Mouse (Mus musculus) heart, postnatal 0 days (tissue): Measurements from ENCODE around the gene St13. TPM values are rescaled to one million over a fixed set of nuclear protein-coding genes. Genes with fewer than 3 reads are reported as not detected.
"Not testable (repeated sequence)": the region's sequence is repeated elsewhere in the genome, so short reads cannot be mapped to it uniquely, and the experiment has no call there.

ENCODE experiments used
- ATAC-seq: fragments of 200-750 bp; cut with Nextera tagmentation; 2 replicates; pipeline ENCODE4 v1.8.0; 2017; ENCODE audit warnings: low read depth, moderate number of reproducible peaks, moderate library complexity; ENCODE audit not compliant: insufficient read depth
- DNase-seq: peaks from one replicate; pipeline ENCODE4 v3.0.0-alpha.2; 2016; ENCODE audit warnings: low spot score
- H3K27ac ChIP-seq: fragments of 300-500 bp; sonication (generic); 2 replicates; pipeline ENCODE4 v1.5.1; 2014; ENCODE audit warnings: low read depth, mild to moderate bottlenecking
- H3K27me3 ChIP-seq: fragments of 300-500 bp; sonication (generic); 2 replicates; pipeline ENCODE4 v1.6.1; 2014; ENCODE audit warnings: low read length, mixed read lengths; ENCODE audit not compliant: control insufficient read depth, insufficient read depth
- H3K36me3 ChIP-seq: fragments of 300-500 bp; sonication (generic); replicated peaks from 2 replicates; pipeline ENCODE4 v1.6.1; 2014; ENCODE audit warnings: low read length, mixed read lengths; ENCODE audit not compliant: control insufficient read depth, insufficient read depth
- H3K4me1 ChIP-seq: fragments of 300-500 bp; sonication (generic); 2 replicates; pipeline ENCODE4 v1.6.1; 2014; ENCODE audit warnings: antibody characterized with exemption; ENCODE audit not compliant: control insufficient read depth, insufficient read depth
- H3K4me2 ChIP-seq: fragments of 300-500 bp; sonication (generic); 2 replicates; pipeline ENCODE4 v1.6.1; 2014; ENCODE audit warnings: low read depth, mild to moderate bottlenecking, low read length, moderate library complexity
- H3K4me3 ChIP-seq: fragments of 300-500 bp; sonication (generic); 2 replicates; pipeline ENCODE4 v1.5.1; 2014; ENCODE audit warnings: low read depth, low read length
- H3K9ac ChIP-seq: fragments of 300-500 bp; sonication (generic); replicated peaks from 2 replicates; pipeline ENCODE4 v1.6.1; 2014; ENCODE audit warnings: low read depth, low read length, mixed read lengths
- H3K9me3 ChIP-seq: fragments of 300-500 bp; sonication (generic); replicated peaks from 2 replicates; pipeline ENCODE4 v1.6.1; 2016; ENCODE audit warnings: low read length; ENCODE audit not compliant: control insufficient read depth
- CTCF ChIP-seq: IDR thresholded peaks from 2 replicates; pipeline ENCODE4 v1.5.1; 2016; ENCODE audit warnings: antibody characterized with exemption, control low read depth, low read depth
- EP300 ChIP-seq: IDR thresholded peaks from 2 replicates; pipeline ENCODE4 v1.6.1; 2016; ENCODE audit warnings: antibody characterized with exemption, low read depth
- whole genome bisulfite sequencing: fragments of 180-500 bp; shearing (Covaris S2); extraction: QIAGEN DNeasy Blood & Tissue Kit; methylation state at CpG from one replicate; pipeline ENCODE4 v1.1.7; 2014; 5-methylcytosine and 5-hydroxymethylcytosine counted together
- polyA plus RNA-seq: library from polyadenylated mRNA; unstranded; fragments of >200 nt; fragmentation: Nextera tagmentation; extraction: Ambion mirVana; gene quantifications from 2 replicates; pipeline ENCODE4 v1.2.1, GENCODE M21; 2015
- total RNA-seq: library from RNA; depleted of rRNA; stranded (reverse); fragments of >200 nt; gene quantifications from 2 replicates; pipeline ENCODE4 v1.2.3, GENCODE M21; 2014; ENCODE audit warnings: low replicate concordance

The St13 gene
- total and polyA plus RNA-seq, 2 experiments from 2014 or later = 52.8 to 85.4 TPM

DNA sequence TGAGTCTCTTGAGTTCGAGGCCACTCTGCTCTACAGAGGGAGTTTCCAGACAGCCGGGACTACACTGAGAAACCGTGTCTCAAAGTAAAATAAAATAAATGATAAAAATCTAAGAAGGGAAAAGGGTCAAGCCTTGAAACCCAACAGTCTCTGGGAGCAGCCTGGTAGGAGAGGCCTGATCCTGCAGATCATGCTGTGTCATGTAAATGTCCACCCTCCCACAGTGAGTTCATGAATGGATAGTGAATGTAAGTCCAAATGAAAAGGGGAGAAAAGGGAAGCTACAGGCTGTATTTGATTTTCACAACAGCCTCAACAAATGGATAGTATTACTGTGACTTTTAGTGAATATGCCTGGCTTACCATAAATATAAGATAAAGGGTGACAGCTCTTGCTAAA, 25.4 kb upstream of the St13 start:
- Histone ChIP-seq H3K9ac (no peak overlapping the region), H3K4me1 (no peaks in the 10 kb centered on the region), H3K36me3 (peaks cover 11% of the 10 kb centered on the region), H3K27ac (no peak overlapping the region), H3K27me3 (no peaks in the 10 kb centered on the region), H3K9me3 (no peaks in the 10 kb centered on the region), H3K4me3 (no peak overlapping the region), H3K4me2 (no peak overlapping the region)
- WGBS = 84% methylated on average over 3 of the region's 3 CpGs
- TF ChIP-seq EP300 (no peak), CTCF (no peak)
- no peak for ATAC-seq
- DNase-seq = no peak

DNA sequence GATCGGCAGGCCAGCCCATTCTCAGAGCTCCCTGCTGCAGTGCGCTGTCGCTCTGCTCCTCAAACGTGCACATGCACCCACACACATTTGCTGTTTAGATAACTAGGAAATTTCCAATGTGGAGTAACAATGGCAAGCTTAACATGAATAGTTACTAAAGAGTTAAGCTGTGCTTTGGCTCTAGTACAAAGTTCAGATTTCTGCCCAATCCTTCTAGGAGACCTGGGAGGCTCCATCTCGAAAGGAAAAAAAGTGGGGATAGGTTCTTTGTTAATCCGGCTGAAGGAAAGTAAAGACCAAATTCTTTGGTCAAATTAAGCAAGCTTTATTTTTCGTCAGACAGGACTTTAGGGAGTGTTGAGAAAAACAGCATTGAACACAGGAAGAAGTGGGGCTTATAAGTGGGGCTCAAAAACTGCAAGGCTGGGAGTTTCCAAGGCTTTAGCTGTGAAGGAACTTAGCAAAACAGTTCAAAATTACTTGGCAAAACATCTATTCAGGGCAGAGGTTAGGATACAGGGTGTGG, 22.3 kb upstream of the St13 start:
- H3K36me3 ChIP-seq = peaks cover 5% of the 10 kb centered on the region
- H3K9me3 ChIP-seq = no peaks in the 10 kb centered on the region
- no peaks in the 10 kb centered on the region for H3K27me3 ChIP-seq
- H3K4me2 ChIP-seq = no peak overlapping the region
- no peak for TF ChIP-seq EP300
- no peak for TF ChIP-seq CTCF
- ATAC-seq (no peak), DNase-seq (no peak)
- H3K9ac ChIP-seq = no peak overlapping the region
- no peaks in the 10 kb centered on the region for H3K4me1 ChIP-seq
- H3K27ac ChIP-seq = no peak overlapping the region
- H3K4me3 ChIP-seq = no peak overlapping the region
- WGBS = 74% methylated on average over 7 of the region's 7 CpGs

DNA sequence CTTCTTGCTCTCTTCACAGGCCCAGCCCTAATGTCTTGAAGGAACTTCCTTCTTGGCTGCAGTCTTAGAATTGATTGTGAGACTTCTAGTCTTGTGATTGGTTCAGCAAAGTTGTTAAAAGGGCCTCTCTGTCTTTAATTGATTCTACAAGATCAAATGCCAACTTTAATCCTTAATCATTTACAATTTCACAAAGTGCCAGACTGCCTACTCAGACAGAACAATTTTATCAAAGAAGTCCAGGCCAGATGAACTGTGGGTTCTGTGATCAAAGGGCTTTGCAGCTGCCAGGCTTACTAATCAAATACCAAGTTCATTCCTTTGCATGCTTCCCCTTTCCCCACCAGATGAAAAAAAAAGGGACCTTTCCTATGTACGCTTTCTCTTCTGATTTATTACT, 21.6 kb upstream of the St13 start:
- no peak for ATAC-seq

DNA sequence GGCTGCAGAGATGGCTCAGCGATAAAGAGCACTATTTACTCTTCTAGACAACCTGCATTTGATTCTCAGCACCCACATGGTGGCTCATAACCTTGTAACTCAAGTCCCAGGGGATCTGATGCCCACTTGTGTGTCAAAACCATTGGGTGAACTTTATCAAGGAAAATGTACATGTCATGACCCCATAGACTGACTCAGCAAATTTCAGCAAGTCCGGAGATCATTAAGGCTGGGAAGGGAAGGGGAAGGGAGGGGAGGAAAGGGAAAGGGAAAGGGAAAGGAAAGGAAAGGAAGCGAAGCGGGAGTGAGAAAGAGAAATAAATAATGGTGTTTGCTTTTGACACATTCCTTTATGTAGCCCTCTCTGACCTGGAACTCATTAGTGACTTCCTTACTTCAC, 18.2 kb upstream of the St13 start:
- H3K4me1 ChIP-seq = 0 out of 2 replicates have a peak, but pooled peaks cover 4% of the 10 kb centered on the region
- no peak overlapping the region for H3K9ac ChIP-seq
- H3K27me3 ChIP-seq = no peaks in the 10 kb centered on the region
- no peaks in the 10 kb centered on the region for H3K9me3 ChIP-seq
- H3K27ac ChIP-seq = no peak overlapping the region
- TF ChIP-seq EP300 = no peak
- TF ChIP-seq CTCF = no peak
- H3K36me3 ChIP-seq = 0 out of 2 replicates have a peak, but pooled peaks cover 3% of the 10 kb centered on the region
- no peak overlapping the region for H3K4me2 ChIP-seq
- DNase-seq (no peak), ATAC-seq (no peak)
- no peak overlapping the region for H3K4me3 ChIP-seq
- WGBS = 93% methylated on average over 4 of the region's 4 CpGs

More for the DNA sequence above, 21.6 kb upstream of the St13 start:
- DNase-seq = no peak
- Histone ChIP-seq H3K4me2 (no peak overlapping the region), H3K27ac (no peak overlapping the region), H3K4me1 (0 out of 2 replicates have a peak, but pooled peaks cover 4% of the 10 kb centered on the region), H3K36me3 (0 out of 2 replicates have a peak, but pooled peaks cover 3% of the 10 kb centered on the region), H3K9ac (no peak overlapping the region), H3K9me3 (no peaks in the 10 kb centered on the region), H3K27me3 (no peaks in the 10 kb centered on the region), H3K4me3 (no peak overlapping the region)
- 88% methylated on average over 1 of the region's 1 CpGs for WGBS
- TF ChIP-seq CTCF = no peak

DNA sequence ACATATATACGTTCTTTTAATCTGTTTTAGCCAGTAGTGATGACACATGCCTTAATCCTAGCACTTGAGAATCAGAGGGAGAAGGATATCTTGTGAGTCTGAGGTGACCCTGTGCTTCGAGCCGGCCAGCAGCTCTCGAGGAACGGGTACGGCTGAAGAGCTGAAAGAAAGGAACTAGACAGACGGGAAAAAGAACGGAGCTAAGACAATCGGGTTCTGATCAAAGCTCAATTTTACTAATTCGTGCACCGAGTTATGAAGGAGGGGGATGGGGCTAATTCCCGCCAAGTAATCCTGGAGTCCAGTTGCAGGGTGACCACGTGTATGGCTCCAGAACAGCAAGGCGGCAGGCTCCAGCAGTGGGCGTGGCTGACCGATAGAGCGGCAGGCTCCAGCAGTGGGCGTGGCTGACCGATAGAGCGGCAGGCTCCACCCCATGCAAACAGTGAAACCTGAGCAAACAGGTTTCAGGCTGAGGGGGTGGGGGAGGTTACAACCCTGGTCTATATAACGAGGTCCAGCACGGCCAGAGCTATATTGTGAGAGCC, 17.0 kb upstream of the St13 start:
- not testable (repeated sequence) for H3K27me3 ChIP-seq, H3K9me3 ChIP-seq, H3K4me1 ChIP-seq, H3K27ac ChIP-seq, H3K36me3 ChIP-seq, H3K9ac ChIP-seq
- DNase-seq (peak; percentile 15), ATAC-seq (peak; percentile 91)
- WGBS = 4% methylated on average over 22 of the region's 22 CpGs
- TF ChIP-seq CTCF = 0 out of 2 replicates have a peak, but pooled peaks have one; percentile 7
- H3K4me2 ChIP-seq = peak overlapping the region; percentile 52
- peak overlapping the region; percentile 13; the same call in 1 of the 2 replicates for H3K4me3 ChIP-seq

DNA sequence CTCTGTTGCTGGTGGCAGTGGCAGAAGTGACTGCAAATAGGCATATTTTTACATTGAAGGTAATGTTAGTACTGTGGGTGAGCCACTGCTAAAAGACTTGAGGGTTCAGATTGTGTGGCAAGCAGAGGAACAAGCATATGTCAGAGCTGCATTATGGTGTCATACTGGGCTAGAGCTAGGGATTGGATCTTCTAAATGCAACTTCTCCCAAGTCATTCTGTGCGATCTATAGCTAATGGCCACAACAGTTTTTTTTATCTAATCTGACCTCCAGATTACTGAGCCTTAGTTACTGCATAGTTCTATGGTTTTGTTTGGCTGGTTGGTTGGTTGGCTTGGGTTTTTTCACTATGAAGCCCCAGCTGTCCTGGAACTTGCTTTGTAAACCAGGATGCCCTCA, 8.3 kb upstream of the St13 start, which contains the start of gene Dnajb7:
Dnajb7 (minus strand) TSS at position 101 of the 400 bp plus-strand sequence.
- TF ChIP-seq CTCF (no peak), EP300 (no peak)
- no peaks in the 10 kb centered on the region for H3K36me3 ChIP-seq
- H3K9me3 ChIP-seq = no peaks in the 10 kb centered on the region
- H3K4me3 ChIP-seq = no peak within 1 kb of the TSS
- no peak within 1 kb of the TSS for H3K9ac ChIP-seq
- no peak within 1 kb of the TSS for H3K4me2 ChIP-seq
- DNase-seq (no peak), ATAC-seq (no peak)
- no peaks in the 10 kb centered on the region for H3K27me3 ChIP-seq
- no peak within 1 kb of the TSS for H3K27ac ChIP-seq
- WGBS = 96% methylated on average over 1 of the region's 1 CpGs
- no peaks in the 10 kb centered on the region for H3K4me1 ChIP-seq
